Mouse (Mus musculus) liver, embryonic 14.5 days (tissue): ENCODE measurements around the gene Flvcr1.

ENCODE experiments used
- CTCF ChIP-seq: IDR thresholded peaks from 2 replicates; pipeline ENCODE4 v1.5.1; 2016; ENCODE audit warnings: antibody characterized with exemption, low read depth, control low read depth
- EP300 ChIP-seq: IDR thresholded peaks from 2 replicates; pipeline ENCODE4 v1.6.1; 2016; ENCODE audit warnings: antibody characterized with exemption, low read depth

- TF ChIP-seq EP300 = no peak
- TF ChIP-seq CTCF = no peak
Measured at GRCm38 (mm10) chr1:190981412-190981811, 44.5 kb downstream of the Flvcr1 start.
